Mouse (Mus musculus) liver, postnatal 0 days (tissue): Measurements from ENCODE around the gene Vdr.

ENCODE experiments used
- CTCF ChIP-seq: sonication (generic); IDR thresholded peaks from 2 replicates; pipeline ENCODE4 v1.5.1; 2016; ENCODE audit warnings: antibody characterized with exemption, low read depth
- EP300 ChIP-seq: IDR thresholded peaks from 2 replicates; pipeline ENCODE4 v1.6.1; 2016; ENCODE audit warnings: antibody characterized with exemption, low read depth, mild to moderate bottlenecking

DNA sequence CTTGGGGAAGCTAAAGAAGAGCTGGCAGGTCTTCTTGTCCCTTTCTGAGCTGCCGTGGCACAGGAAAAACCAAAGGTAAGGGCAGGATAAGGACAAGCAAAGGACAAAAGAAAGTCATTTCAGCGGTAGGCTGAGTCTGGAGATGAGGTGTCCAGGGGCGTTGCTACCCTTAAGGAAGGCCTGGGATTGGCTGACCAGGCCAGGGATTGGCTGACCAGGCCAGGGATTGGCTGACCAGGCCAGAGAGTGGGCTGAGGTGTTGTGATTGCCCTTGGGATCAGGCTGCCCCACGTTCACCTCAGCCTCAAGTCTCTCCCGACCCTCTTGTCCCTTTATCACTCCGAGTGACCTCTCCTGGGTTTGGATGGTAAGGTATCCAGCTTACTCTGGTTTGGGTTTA, 5.1 kb downstream of the Vdr start:
- no peak for TF ChIP-seq CTCF
- TF ChIP-seq EP300: no peak
